Mouse (Mus musculus) CD4-positive naive resting alpha-beta T cell, adult 76 days (primary cell): ENCODE results near the gene Adm2. TPM values are rescaled to one million over a fixed set of nuclear protein-coding genes. Genes with fewer than 3 reads are reported as not detected.

Experiments
- total RNA-seq: library from RNA; stranded (reverse); gene quantifications from one replicate; pipeline ENCODE4 v1.2.4, GENCODE M21; 2023

Gene Adm2
- total RNA-seq: not detected

GRCm38 (mm10) chr15:89322670-89323522 is at the start of gene Adm2:
Adm2 (plus strand) TSS chr15:89322720.

GRCm38 (mm10) chr15:89315190-89315731 is 7.3 kb upstream of the Adm2 start, which contains the start of gene Sbf1:
Sbf1 (minus strand) TSS chr15:89315311.

GRCm38 (mm10) chr15:89334271-89334670 is 11.8 kb downstream of the Adm2 start, which contains the start of gene Miox:
Miox (plus strand) TSS chr15:89334398.

GRCm38 (mm10) chr15:89355241-89356187 is 33.0 kb downstream of the Adm2 start, which contains the start of the genes Lmf2 and Ncaph2:
Lmf2 (minus strand) TSS chr15:89355659.
Ncaph2 (plus strand) TSS chr15:89355719.

GRCm38 (mm10) chr15:89373762-89374248 is 51.3 kb downstream of the Adm2 start, which contains the start of gene Sco2:
Sco2 (minus strand) TSS chr15:89373846.

Other genes with a start within 250 kb of the Adm2 start
- gene Trabd, start 247.6 kb upstream of the Adm2 start, total RNA-seq: 38.6 TPM
- gene Selenoo, start 233.6 kb upstream of the Adm2 start, total RNA-seq: 23.0 TPM
- 36.6 TPM for gene Tubgcp6, start 199.6 kb upstream of the Adm2 start, total RNA-seq
- 25.4 TPM for gene Hdac10, start 194.0 kb upstream of the Adm2 start, total RNA-seq
- 3.9 TPM for gene Mapk12, start 182.0 kb upstream of the Adm2 start, total RNA-seq
- gene Mapk11, start 173.1 kb upstream of the Adm2 start, total RNA-seq: 26.2 TPM
- gene Plxnb2, start 141.9 kb upstream of the Adm2 start, total RNA-seq: 2.8 TPM
- gene Dennd6b, start 126.2 kb upstream of the Adm2 start, total RNA-seq: 21.9 TPM
- gene Ppp6r2, start 111.2 kb upstream of the Adm2 start, total RNA-seq: 52.2 TPM
- gene Sbf1, start 7.4 kb upstream of the Adm2 start, total RNA-seq: 395 TPM
- not detected for gene Miox, start 11.7 kb downstream of the Adm2 start, total RNA-seq
- gene Lmf2, start 32.9 kb downstream of the Adm2 start, total RNA-seq: 29.6 TPM
- gene Ncaph2, start 33.0 kb downstream of the Adm2 start, total RNA-seq: 113 TPM
- gene Sco2, start 51.1 kb downstream of the Adm2 start, total RNA-seq: 18.0 TPM
- 0.56 TPM for gene Tymp, start 54.3 kb downstream of the Adm2 start, total RNA-seq
- gene Odf3b, start 56.6 kb downstream of the Adm2 start, total RNA-seq: not detected
- gene Klhdc7b, start 62.2 kb downstream of the Adm2 start, total RNA-seq: not detected
- gene Syce3, start 87.8 kb downstream of the Adm2 start, total RNA-seq: not detected
- 8.1 TPM for gene Cpt1b, start 103.1 kb downstream of the Adm2 start, total RNA-seq
- 7.5 TPM for gene C730034F03Rik, start 106.9 kb downstream of the Adm2 start, total RNA-seq
- 0.62 TPM for gene Gm44502, start 107.0 kb downstream of the Adm2 start, total RNA-seq
- gene Chkb, start 107.2 kb downstream of the Adm2 start, total RNA-seq: 220 TPM
- gene Mapk8ip2, start 131.2 kb downstream of the Adm2 start, total RNA-seq: not detected
- 15.0 TPM for gene Arsa, start 154.7 kb downstream of the Adm2 start, total RNA-seq
- gene Shank3, start 176.9 kb downstream of the Adm2 start, total RNA-seq: 0.32 TPM
- not detected for gene Acr, start 245.6 kb downstream of the Adm2 start, total RNA-seq